In genomic region chr7:50725166-50725565, GRCm38 (mm10) we compare ENCODE assay signal across 24 mouse cellular contexts.
"Had no signal": no experiment of that assay in that cellular context is flagged by ENCODE, and none has a peak within 500 bp of the region (broad histone marks: within the 10 kb centered on the region; RNA-seq: fewer than 3 reads in every experiment).

No protein-coding gene starts in this region.

- H3K9ac ChIP-seq: heart, embryonic 12.5 days; hindbrain, embryonic 14.5 days; limb, embryonic 12.5 days; liver, embryonic 13.5 days; liver, embryonic 15.5 days had no signal

- H3K9me3 ChIP-seq: heart, embryonic 10.5 days; heart, embryonic 12.5 days; hindbrain, embryonic 10.5 days; limb, embryonic 10.5 days; limb, embryonic 12.5 days; liver, embryonic 13.5 days; liver, embryonic 15.5 days had no signal

- H3K27ac ChIP-seq: heart, embryonic 10.5 days; hindbrain, embryonic 10.5 days; hindbrain, embryonic 14.5 days; layer of hippocampus, adult 2 months; left cerebral cortex, adult 2 months; limb, embryonic 10.5 days; limb, embryonic 12.5 days; liver, embryonic 13.5 days; liver, embryonic 15.5 days had no signal

- H3K4me1 ChIP-seq: heart, embryonic 10.5 days; heart, embryonic 12.5 days; limb, embryonic 10.5 days; limb, embryonic 12.5 days; liver, embryonic 13.5 days; liver, embryonic 15.5 days had no signal

- H3K27me3 ChIP-seq: heart, embryonic 12.5 days; limb, embryonic 12.5 days; liver, embryonic 13.5 days; liver, embryonic 15.5 days had no signal

- H3K4me3 ChIP-seq: heart, embryonic 10.5 days; heart, embryonic 12.5 days; hindbrain, embryonic 10.5 days; layer of hippocampus, adult 2 months; left cerebral cortex, adult 2 months; limb, embryonic 10.5 days; limb, embryonic 12.5 days; liver, embryonic 13.5 days; liver, embryonic 15.5 days had no signal

- H3K36me3 ChIP-seq: heart, embryonic 10.5 days; heart, embryonic 12.5 days; hindbrain, embryonic 10.5 days; limb, embryonic 10.5 days; limb, embryonic 12.5 days; liver, embryonic 13.5 days; liver, embryonic 15.5 days had no signal

- ATAC-seq: hindbrain, embryonic 16.5 days; intestine, embryonic 16.5 days had no signal

- DNase-seq: gastrocnemius, postnatal 10 days; gastrocnemius, postnatal 25 days; heart, adult 18-20 months; heart, postnatal 10 days; heart, postnatal 4 days; kidney, adult 18-20 months; kidney, adult 8-10 months; kidney, postnatal 10 days; kidney, postnatal 25 days; kidney, postnatal 4 days; liver; liver, embryonic 13.5 days had no signal

- H3K4me2 ChIP-seq: heart, embryonic 12.5 days; hindbrain, embryonic 14.5 days; limb, embryonic 12.5 days; liver, embryonic 11.5 days; liver, embryonic 13.5 days; liver, embryonic 15.5 days had no signal
